Mouse (Mus musculus): ENCODE measurements around the gene Ccnb3. TPM values are rescaled to one million over a fixed set of nuclear protein-coding genes. Genes with fewer than 3 reads are reported as not detected.
"Not testable (repeated sequence)": the region's sequence is repeated elsewhere in the genome, so short reads cannot be mapped to it uniquely, and the experiment has no call there.

Ccnb3 gene
- total RNA-seq (2021), result not detected

DNA sequence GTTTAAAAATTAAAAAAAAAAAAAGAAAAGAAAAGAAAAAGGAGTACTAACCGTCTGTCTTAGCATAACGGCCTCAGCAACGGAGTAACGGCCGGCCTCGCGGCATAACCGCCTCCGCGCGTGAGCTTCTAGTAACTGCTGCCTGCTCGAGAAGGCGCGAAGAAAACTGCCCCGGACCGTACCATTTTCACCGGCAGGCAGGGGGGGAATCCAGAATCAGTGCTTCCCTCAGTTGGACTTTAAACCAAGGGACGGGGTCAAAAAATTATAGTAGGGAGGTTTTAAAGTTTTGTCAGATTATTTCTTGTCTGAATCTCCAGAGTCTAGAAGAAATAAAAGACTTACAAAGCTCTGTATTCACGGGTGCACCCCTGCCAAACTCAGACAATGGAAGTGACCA is at the start of gene Ccnb3:
TSS of gene Ccnb3 (minus strand) at position 101 of the 400 bp plus-strand sequence.
- intact Hi-C loops (cut with DNase I), result no loop called here
- DNase-seq, result no peak

DNA sequence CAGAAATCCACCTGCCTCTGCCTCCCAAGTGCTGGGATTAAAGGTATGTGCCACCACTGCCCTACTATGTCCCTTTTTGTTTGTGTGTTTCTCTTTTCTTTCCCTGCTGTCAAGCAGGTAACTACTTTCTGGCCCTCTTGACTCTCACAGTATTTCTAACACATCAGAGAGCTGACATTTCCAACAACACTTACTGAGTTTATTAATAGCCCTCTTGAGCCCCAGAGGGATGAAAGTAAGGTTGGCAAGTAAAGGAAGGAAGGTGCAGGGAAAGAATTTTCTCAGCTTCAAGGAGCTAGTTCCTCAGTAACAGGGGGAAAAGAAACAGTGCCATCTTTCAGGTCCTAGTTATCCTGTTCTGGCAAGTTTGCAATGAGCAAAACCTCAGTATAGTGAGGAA is 48.9 kb upstream of the Ccnb3 start:
- DNase-seq, result no peak
- intact Hi-C loops (cut with DNase I), result no loop called here

DNA sequence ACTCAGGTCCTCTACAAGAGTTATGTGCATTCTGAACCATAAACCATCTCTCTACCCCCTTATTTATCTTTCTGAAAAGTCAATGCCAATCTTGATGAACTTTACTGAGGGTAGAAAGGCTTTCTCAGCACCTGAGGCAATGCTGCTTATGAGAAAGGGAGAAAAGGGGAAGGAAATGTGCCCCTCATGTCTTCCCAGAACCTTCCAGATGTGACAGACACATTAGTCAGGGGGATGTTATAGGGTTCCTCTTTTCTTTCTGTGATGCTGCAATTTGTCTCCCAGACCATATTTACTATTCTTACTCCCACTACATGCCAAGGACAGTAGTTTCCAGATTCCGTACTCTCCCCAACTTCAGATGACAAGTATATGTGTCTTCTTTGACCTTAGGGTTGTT is 44.5 kb upstream of the Ccnb3 start:
- DNase-seq, result no peak
- intact Hi-C loops (cut with DNase I), result no loop called here

GRCm38 (mm10) chrX:7079820-7080429 is 38.5 kb upstream of the Ccnb3 start:
- no peak for DNase-seq
- intact Hi-C loops (cut with DNase I), result no loop called here

GRCm38 (mm10) chrX:7068002-7068401 is 26.6 kb upstream of the Ccnb3 start:
- intact Hi-C loops (cut with DNase I), result no loop called here
- no peak for DNase-seq

- DNase-seq, result no peak
- intact Hi-C loops (cut with DNase I), result no loop called here
Observed at GRCm38 (mm10) chrX:7067219-7067618, 25.8 kb upstream of the Ccnb3 start, which contains the start of gene Akap4. Gene Akap4, plus strand, starts transcription at chrX:7067519.

DNA sequence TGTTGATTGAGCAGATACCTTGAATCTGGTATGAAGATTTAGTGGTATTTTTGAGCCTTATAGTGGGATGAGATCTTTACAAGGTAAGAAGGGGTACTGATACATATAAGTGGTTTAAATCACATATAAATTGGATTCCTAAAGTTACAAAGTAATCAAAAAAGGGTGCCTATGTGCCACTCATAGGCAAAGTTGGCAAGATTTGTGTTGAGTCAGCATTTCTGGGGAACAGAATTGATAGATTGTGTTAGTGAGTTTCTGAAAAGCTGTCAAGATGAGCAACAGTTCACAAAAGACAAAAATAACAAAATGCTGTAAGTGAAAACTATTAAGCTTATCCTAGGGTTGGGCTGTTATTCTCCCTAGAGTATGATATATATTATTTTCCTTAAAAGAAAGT is 22.7 kb upstream of the Ccnb3 start:
- no peak for DNase-seq
- intact Hi-C loops (cut with DNase I), result no loop called here

DNA sequence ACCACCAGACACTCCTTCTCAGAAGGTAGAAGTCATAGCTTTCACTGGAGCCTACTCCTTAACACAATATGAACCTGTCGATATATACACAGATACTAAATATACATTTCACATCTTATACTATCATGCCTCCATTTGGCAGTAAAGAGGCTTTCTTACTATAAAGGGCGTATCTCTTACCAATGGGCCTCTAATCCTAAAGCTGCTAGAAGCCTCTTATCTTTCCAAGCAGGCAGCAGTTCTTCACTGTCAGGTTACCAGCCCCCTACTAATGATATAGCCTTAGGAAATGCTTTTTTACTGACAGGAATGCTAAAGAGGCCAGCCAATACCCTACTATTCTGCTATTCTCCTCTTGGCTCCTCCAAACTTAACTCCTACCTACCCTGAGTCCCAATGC is 16.2 kb upstream of the Ccnb3 start:
- DNase-seq, result no peak
- intact Hi-C loops (cut with DNase I), result no loop called here

- DNase-seq, result no peak
- intact Hi-C loops (cut with DNase I), result no loop called here
Observed at GRCm38 (mm10) chrX:7057056-7057455, 15.6 kb upstream of the Ccnb3 start.

GRCm38 (mm10) chrX:6983916-6984315 is 57.5 kb downstream of the Ccnb3 start:
- DNase-seq; intact Hi-C loops (cut with DNase I): not testable (repeated sequence)

DNA sequence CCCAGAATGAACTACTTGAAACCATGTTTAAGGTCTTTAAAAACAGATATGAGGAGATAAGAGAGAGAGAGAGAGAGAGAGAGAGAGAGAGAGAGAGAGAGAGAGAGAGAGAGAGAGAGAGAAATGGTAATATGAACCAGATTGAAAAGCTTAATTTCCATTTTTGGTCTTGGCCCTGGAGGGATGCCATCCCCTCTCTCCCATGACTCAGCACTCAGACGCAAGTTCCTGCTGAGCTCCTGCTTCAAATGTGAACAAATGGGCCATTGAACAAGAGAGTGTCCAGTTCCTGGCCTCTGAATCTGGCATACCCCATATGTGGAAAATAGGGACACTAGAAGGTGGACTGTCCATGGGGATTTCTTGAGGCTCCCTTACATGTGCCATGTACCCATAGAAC is 69.5 kb downstream of the Ccnb3 start:
- intact Hi-C loops (cut with DNase I), result no loop called here
- DNase-seq, result no peak

DNA sequence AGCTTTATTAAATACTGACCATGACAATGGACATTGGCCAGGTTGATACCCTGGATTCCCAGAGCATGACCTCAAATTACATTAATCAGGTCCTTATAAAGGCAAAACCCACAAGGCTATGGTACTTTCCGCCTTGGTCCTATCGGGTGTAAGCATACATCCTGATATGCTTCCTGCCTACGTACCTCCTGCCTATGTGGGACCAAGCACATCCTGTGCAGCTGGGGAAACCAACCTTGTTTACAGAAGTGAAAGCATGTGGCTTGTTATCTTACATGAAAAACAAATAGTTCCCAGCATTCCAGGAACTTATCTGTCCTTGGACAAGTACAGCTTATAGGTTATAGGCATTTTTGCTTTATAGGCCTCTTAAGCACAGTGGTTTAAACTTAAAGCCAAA is 72.8 kb downstream of the Ccnb3 start:
- no peak for DNase-seq
- intact Hi-C loops (cut with DNase I), result no loop called here

Other genes starting within 250 kb of the Ccnb3 start
- gene Akap4, start 25.9 kb upstream of the Ccnb3 start, total RNA-seq (2021), result not detected

Data from heart, postnatal 36 days (tissue).